Mouse (Mus musculus): Measurements from ENCODE around the gene Dao.

Dao gene

DNA sequence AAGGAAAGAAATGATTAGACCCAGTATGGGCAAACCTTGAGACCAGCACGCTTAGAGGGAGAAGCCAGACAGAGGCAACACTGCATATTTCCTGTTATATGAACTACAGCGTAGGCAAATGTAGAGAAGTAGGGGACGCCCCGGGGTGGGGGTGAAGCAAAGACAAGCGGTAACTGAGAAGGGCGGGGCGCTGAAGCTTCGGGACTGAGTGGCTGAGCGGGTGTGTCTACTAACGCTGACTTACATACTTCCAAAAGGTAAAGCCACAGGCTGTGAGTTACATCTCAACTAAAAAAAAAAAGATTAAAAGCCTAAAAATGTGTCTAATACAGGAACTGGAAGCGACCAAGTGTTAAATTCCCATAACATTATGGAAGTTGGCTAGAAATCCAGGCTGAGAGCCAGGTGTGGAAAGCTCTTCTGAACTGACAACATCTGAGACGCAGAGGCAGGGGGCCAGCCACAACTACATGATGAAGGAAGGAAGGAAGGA lies 11.1 kb upstream of the Dao start:
- H3K27me3 ChIP-seq (ENCODE audit: control insufficient read depth, insufficient read depth, low read length, poor library complexity, severe bottlenecking): 0 out of 2 replicates have a peak, but pooled peaks cover under 1% of the 10 kb centered on the region
- H3K36me3 ChIP-seq (ENCODE audit: control insufficient read depth, insufficient read depth, low read length, poor library complexity, severe bottlenecking): peaks cover 2% of the 10 kb centered on the region; the same call in 1 of the 2 replicates
- DNase-seq (ENCODE audit: low read depth, low spot score): peak; percentile 90

DNA sequence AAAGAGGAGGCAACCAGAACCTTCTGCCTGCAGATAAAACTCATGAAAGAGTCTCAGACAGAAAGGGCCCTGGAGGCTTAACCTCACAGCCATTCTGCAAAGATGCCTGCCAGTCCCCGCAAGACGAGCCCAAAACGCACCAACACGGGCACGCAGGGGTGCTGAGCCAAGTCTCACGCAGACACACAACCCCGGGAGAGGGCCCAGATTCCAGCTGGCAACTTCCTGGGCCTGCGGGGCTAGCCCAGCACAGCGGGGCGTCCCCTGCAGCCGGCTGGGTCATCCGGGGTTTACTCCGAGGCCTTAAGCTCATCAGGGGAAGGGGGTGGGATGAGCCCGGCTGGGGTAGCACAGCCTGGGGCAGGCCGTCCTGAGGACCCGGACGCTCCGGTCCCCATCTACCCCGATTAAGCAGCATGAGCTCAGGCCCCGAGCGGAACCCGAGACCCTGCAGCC lies 10.4 kb upstream of the Dao start:
- peak; percentile 37 for DNase-seq (ENCODE audit: low read depth, low spot score)
- Histone ChIP-seq H3K36me3 (ENCODE audit: control insufficient read depth, insufficient read depth, low read length, poor library complexity, severe bottlenecking) (peaks cover 2% of the 10 kb centered on the region; the same call in 1 of the 2 replicates), H3K27me3 (ENCODE audit: control insufficient read depth, insufficient read depth, low read length, poor library complexity, severe bottlenecking) (0 out of 2 replicates have a peak, but pooled peaks cover 2% of the 10 kb centered on the region)

DNA sequence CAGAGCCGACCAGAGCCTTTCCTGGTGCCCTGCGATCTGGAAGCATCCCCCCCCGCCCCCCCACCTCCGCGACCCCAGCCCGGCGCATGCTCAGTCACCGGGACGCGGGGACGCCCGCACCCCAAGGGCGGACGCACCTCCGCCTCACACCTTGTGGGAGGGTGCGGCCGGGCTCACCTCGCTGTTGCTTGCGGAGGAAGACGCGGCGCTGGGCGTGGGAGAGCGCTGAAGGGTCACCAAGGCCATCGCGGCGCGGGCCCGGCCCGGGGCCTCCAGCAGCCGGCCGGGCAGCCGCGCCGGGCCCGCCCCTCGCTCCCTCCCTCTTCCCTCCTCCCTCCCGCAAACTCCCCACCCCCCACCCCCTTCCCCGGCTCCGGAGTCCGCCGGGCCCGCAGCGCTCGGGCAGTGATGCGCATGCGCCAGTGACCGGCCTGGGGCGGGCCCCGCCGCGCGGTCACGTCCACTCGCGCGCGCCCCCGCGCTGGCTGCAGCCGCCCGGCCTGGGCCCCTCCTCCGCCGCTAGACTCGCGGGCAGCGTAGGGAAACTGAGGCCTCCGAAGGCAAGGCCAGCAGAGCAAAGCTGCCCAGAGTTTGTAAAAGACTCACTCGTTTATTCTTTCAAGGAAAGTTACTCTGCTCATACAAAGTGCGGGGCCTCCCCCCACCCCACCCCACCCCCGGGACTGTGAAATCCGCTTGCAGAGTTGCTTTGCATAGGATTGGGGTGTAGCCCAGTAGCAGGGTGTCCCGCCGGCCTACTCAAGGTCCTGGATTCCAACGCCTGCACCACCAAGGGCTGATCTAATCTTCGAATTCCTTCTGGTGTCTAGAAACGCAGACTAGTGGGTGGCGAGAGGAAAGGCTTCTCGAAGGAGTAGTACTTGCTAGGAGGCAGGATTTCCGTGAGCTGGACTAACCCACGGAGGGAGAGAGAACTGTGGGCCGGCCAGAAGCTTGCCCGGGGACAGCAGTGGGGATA lies 9.7 kb upstream of the Dao start, which contains the start of gene Ssh1:
Ssh1 (minus strand) TSS at position 408 of the 979 bp plus-strand sequence.
- Histone ChIP-seq H3K36me3 (ENCODE audit: control insufficient read depth, insufficient read depth, low read length, poor library complexity, severe bottlenecking) (peaks cover 2% of the 10 kb centered on the region; the same call in 1 of the 2 replicates), H3K27me3 (ENCODE audit: control insufficient read depth, insufficient read depth, low read length, poor library complexity, severe bottlenecking) (0 out of 2 replicates have a peak, but pooled peaks cover 2% of the 10 kb centered on the region)
- DNase-seq (ENCODE audit: low read depth, low spot score): peak; percentile 82

DNA sequence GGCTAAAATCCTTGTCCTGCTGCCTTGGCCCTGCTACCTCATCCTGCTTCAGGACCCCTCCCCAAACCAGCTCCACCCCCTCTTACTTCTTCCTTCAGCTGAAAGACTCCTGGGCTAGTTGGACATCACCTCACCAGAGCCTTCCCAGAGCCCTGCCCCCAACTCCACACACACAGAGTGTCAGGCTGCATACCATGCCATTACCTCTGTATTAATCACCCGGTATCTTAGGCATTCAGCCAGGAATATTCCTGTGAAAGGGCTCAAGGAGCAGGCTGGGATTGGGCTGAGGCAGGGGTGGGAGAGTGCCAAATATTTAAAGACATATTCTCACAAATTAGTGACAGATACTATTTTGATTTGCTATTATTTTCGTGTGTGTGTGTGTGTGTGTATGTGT lies 7.0 kb upstream of the Dao start:
- H3K27me3 ChIP-seq (ENCODE audit: control insufficient read depth, insufficient read depth, low read length, poor library complexity, severe bottlenecking): 0 out of 2 replicates have a peak, but pooled peaks cover 2% of the 10 kb centered on the region
- H3K36me3 ChIP-seq (ENCODE audit: control insufficient read depth, insufficient read depth, low read length, poor library complexity, severe bottlenecking): no peaks in the 10 kb centered on the region; the same call in 1 of the 2 replicates
- DNase-seq (ENCODE audit: low read depth, low spot score): no peak

DNA sequence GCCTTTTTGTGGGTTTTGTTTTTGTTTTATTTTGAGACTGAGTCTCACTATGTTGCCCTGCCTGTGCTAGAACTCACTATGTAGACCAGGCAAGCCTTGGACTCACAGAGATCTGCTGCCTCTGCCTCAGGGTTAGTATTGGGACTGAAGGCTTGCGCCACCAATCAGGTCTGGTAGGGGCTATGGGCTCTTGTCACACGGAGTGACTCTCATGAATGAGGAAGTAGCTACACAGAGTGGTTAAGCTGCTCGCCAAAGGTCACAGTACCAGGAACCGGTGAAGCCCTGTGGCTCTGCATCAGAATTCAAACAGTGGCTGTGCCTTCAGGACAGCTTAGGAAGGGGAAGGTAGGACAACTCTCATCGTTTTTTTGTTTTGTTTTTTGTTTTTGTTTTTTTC lies 4.1 kb upstream of the Dao start:
- Histone ChIP-seq H3K36me3 (ENCODE audit: control insufficient read depth, insufficient read depth, low read length, poor library complexity, severe bottlenecking) (no peaks in the 10 kb centered on the region), H3K27me3 (ENCODE audit: control insufficient read depth, insufficient read depth, low read length, poor library complexity, severe bottlenecking) (0 out of 2 replicates have a peak, but pooled peaks cover 2% of the 10 kb centered on the region)
- DNase-seq (ENCODE audit: low read depth, low spot score): peak; percentile 77

DNA sequence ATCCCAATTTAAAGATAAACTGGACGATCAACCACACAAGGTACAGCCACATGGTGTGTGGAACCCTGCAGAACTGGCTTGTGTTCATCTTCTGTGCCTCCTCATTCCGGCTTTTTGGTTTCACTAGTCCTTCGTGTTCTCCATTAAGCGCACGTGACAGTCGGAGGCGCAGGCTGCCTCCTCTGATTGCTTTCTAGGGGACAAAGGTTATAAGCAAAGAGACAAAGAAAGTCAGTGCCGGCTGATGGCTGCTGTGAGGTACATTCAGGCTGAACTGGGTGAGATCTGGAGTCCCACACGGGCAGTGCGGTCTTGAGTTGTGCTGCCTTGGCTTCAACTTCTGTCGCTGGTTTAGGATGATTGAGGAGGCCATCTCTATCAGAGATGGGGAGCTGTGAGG lies 1.1 kb downstream of the Dao start:
- no peak for DNase-seq (ENCODE audit: low read depth, low spot score)
- no peaks in the 10 kb centered on the region for H3K27me3 ChIP-seq (ENCODE audit: control insufficient read depth, insufficient read depth, low read length, poor library complexity, severe bottlenecking)
- H3K36me3 ChIP-seq (ENCODE audit: control insufficient read depth, insufficient read depth, low read length, poor library complexity, severe bottlenecking): no peaks in the 10 kb centered on the region

DNA sequence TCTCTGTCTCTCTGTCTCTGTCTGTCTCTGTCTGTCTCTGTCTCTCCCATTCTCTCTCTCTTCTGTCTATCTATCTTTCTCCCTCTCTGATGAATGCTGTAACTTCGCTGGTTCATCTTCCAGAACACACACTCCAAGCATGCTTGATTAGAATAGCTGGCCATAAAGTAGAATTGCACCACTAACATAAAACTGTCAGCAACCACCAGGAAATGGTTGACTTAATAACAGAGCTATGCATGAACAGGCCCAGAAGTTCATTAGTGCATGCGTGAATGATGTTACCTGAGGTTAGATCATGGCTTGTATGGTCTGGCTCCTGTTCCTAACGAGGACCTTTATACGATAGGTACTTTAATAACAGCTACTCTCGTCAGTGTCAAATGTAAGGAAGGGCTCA lies 1.6 kb downstream of the Dao start:
- Histone ChIP-seq H3K27me3 (ENCODE audit: control insufficient read depth, insufficient read depth, low read length, poor library complexity, severe bottlenecking) (no peaks in the 10 kb centered on the region), H3K36me3 (ENCODE audit: control insufficient read depth, insufficient read depth, low read length, poor library complexity, severe bottlenecking) (no peaks in the 10 kb centered on the region)
- no peak for DNase-seq (ENCODE audit: low read depth, low spot score)

DNA sequence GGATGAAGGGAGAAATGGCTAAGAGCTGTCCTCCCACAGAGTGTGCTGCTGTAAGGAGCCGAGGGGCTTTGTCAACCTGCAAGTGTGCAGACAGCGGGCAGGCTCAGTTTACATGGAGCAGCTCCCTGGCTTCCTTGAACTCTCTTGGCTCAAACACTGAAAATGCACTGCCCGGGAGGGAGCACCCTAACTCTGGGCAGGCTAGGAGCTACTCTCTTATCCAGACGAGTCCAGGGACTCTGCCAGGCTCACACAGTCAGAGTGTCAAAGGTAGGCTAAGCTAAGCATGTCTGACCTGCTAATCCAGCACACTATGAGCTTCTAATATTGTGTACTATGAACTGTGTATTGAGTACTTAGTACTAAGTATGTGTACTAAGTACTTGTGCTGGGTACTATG lies 3.5 kb downstream of the Dao start:
- H3K36me3 ChIP-seq (ENCODE audit: control insufficient read depth, insufficient read depth, low read length, poor library complexity, severe bottlenecking): no peaks in the 10 kb centered on the region
- H3K27me3 ChIP-seq (ENCODE audit: control insufficient read depth, insufficient read depth, low read length, poor library complexity, severe bottlenecking): no peaks in the 10 kb centered on the region
- DNase-seq (ENCODE audit: low read depth, low spot score): no peak

DNA sequence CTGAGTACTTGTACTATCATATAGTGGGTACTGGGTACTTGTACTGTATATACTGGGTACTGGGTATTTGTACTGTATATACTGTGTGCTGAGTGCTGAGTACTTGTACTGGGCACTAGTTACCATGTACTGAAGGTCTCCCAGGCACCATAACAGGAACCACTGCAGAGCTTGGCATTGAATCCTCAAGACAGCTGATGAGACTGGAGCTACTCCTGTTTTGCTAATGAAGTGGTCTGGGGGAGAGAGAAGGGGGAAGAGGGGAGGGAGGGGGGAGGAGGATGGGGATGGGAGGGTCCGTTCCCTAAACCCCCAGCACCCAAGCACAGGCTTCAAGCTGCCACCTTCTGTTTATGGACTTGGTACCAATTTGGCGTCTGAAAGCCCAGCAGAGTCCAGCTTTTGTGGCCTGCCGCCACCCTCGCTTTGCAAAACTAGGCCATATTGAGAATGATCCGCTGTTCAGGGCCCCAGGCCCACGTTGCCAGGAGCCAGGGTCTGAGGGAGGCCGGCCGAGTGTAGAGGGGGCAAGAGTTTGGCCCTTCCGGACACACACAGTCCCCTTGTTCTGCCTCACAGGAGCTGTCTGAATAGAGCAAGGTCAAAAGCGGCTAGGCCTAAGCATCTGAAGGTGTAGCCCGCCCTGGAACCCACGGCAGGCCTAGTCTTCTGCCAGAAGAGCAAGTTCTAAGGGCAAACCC lies 4.4 kb downstream of the Dao start:
- no peaks in the 10 kb centered on the region for H3K27me3 ChIP-seq (ENCODE audit: control insufficient read depth, insufficient read depth, low read length, poor library complexity, severe bottlenecking)
- no peak for DNase-seq (ENCODE audit: low read depth, low spot score)
- H3K36me3 ChIP-seq (ENCODE audit: control insufficient read depth, insufficient read depth, low read length, poor library complexity, severe bottlenecking): no peaks in the 10 kb centered on the region

DNA sequence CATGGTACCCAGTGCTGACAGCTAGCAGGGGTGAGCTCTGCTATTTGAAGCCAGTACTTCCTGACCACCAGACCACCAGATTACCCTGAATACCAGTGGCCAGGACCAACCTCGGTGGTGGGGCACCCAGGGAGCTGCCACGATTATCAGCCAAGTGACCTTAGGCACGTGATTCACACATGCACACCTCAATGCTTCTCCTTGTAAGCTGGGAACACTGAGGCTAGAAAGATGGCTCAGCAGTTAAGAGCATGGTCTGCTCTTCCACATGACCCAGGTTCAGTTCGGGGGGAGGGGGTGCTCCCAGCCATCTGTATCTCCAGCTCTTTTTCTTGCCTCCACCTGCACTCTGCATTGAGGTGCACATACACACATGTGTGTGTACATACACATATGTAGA lies 5.5 kb downstream of the Dao start:
- Histone ChIP-seq H3K36me3 (ENCODE audit: control insufficient read depth, insufficient read depth, low read length, poor library complexity, severe bottlenecking) (no peaks in the 10 kb centered on the region), H3K27me3 (ENCODE audit: control insufficient read depth, insufficient read depth, low read length, poor library complexity, severe bottlenecking) (no peaks in the 10 kb centered on the region)
- no peak for DNase-seq (ENCODE audit: low read depth, low spot score)

DNA sequence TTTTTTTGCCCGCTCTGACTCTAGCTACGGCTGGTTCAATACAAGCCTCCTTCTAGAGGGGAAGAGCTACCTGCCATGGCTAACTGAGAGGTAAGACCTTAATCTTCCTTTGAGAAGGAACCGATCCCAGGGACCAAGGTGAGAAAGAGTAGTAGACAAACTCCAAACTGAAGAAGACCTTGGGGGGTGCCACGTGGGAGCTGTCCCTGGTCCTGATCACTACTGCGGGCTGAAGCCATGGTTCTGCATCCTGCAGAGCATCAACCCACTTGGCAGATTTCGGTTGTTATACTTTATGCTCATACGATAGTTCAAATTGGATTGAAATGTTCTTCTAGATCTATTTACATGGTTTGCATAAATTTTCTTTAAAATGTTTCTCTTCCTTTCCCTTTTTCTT lies 11.6 kb downstream of the Dao start:
- peak; percentile 31 for DNase-seq (ENCODE audit: low read depth, low spot score)
- Histone ChIP-seq H3K36me3 (ENCODE audit: control insufficient read depth, insufficient read depth, low read length, poor library complexity, severe bottlenecking) (no peaks in the 10 kb centered on the region), H3K27me3 (ENCODE audit: control insufficient read depth, insufficient read depth, low read length, poor library complexity, severe bottlenecking) (no peaks in the 10 kb centered on the region)

DNA sequence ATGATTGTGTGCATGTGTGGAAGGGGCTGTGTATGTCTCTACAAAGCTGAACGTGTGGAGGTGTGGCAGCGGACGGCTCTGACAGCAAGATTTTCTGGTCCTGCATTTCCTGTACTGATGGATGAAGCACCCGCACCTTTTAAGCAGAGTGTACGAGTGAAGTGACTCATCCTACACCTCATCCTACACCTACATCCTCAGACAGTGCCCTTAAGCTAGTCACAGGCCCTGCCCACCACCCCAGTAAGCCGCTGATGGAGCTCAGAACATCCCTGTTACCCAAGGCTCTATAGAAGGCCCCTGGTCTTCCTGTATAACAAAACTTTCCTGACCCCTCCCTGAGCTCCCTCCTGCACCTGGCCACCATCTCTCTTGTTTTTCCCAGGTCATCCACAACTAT lies 20.9 kb downstream of the Dao start:
- H3K27me3 ChIP-seq (ENCODE audit: control insufficient read depth, insufficient read depth, low read length, poor library complexity, severe bottlenecking): no peaks in the 10 kb centered on the region; the same call in 1 of the 2 replicates
- DNase-seq (ENCODE audit: low read depth, low spot score): no peak
- H3K36me3 ChIP-seq (ENCODE audit: control insufficient read depth, insufficient read depth, low read length, poor library complexity, severe bottlenecking): no peaks in the 10 kb centered on the region

DNA sequence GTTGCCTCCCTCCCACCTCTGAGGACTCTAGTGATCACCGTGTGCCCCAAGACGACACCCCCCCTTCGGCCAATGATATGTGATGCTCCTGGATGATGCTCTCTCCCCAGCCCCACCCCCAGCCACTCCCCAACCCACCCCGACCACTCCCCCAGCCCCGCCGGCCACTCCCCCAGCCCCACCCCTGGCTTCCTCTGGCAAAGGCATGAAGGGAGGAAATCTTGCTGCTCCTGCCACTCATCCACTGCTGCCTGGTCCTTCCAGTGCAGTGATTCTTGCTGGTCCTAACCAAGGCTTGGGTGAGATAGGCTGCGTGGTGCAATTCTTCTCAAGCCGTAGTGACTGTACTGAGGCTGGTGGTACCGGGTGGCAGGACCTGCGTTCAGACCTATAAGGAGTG lies 21.4 kb downstream of the Dao start:
- Histone ChIP-seq H3K27me3 (ENCODE audit: control insufficient read depth, insufficient read depth, low read length, poor library complexity, severe bottlenecking) (no peaks in the 10 kb centered on the region; the same call in 1 of the 2 replicates), H3K36me3 (ENCODE audit: control insufficient read depth, insufficient read depth, low read length, poor library complexity, severe bottlenecking) (no peaks in the 10 kb centered on the region)
- no peak for DNase-seq (ENCODE audit: low read depth, low spot score)

DNA sequence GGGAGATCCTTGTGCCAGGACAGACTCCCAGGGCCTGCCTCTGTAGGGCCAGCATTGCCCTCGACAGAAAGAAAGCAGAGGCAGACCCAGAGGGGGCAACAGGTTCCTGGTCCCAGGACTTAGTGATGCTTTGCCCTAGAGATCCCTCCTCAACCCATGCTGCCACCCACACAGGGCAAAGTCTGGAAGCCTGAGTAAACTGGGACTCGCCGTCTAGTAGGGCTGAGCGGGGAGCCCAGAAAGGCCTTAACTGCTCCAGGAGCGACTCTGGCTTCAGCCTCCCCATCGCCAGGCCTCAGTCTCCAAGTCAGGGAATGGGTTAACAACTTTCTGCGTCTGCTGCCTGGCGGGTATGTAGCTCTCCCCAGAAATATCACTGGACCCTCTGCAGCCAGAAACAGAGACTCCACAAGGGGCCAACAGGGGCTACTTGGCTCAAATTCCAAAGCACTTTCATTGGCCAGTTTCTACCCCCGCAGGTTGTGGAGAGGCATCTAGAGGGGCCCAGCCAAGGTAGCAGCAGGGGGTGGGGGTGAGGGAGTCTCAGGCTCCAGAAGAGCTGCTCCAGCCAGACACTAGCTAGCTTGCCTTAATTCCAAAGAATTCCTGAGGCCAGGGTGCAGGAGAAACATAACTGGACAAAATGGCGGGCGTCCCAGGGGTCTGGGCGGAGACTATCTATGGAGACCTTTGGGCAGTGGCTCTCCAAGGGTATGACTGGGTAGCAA lies 23.9 kb downstream of the Dao start:
- no peaks in the 10 kb centered on the region for H3K36me3 ChIP-seq (ENCODE audit: control insufficient read depth, insufficient read depth, low read length, poor library complexity, severe bottlenecking)
- H3K27me3 ChIP-seq (ENCODE audit: control insufficient read depth, insufficient read depth, low read length, poor library complexity, severe bottlenecking): no peaks in the 10 kb centered on the region; the same call in 1 of the 2 replicates

More for the DNA sequence above, 23.9 kb downstream of the Dao start:
- DNase-seq (ENCODE audit: low read depth, low spot score): no peak

Data from splenic B cell, adult 2 months (primary cell).